Mouse (Mus musculus) cerebellum, adult 2 months (tissue): ENCODE results near the gene Lrriq4.

Experiments
- CTCF ChIP-seq: fragments of 200-500 bp; IDR thresholded peaks from 2 replicates; pipeline ENCODE4 v1.5.1; 2011; ENCODE audit warnings: low read depth, mild to moderate bottlenecking, control low read depth, low read length, moderate library complexity, borderline replicate concordance; ENCODE audit not compliant: insufficient read depth
- POLR2A ChIP-seq: fragments of 200-500 bp; IDR thresholded peaks from 2 replicates; pipeline ENCODE4 v1.6.1; 2011; ENCODE audit warnings: low read length, control low read depth, borderline replicate concordance; ENCODE audit not compliant: insufficient read depth

DNA sequence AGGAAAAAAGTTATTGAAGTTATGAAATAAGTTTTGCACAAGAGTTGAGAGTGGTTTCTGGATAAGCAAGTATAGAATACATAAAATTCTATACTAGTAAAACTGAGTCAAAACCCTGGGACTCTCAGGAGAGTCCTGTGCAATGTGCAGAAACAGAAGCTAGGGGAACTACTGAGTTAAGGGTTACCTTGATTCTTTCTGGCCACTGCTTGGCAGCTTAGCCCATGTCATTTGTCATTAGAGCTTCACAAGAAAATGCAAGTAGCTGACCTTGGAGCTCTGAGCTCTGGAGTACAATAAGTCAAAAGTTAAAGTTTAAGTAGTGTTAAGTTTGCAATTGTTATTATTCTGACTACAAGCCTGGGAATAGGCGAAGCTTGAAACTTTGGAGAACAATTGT, 69.0 kb downstream of the Lrriq4 start:
- TF ChIP-seq CTCF, result no peak
- no peak for TF ChIP-seq POLR2A
